Mouse (Mus musculus) thymus, postnatal 14 days (tissue): ENCODE results near the gene Hist1h3f.
"Not testable (repeated sequence)": the region's sequence is repeated elsewhere in the genome, so short reads cannot be mapped to it uniquely, and the experiment has no call there.

Source experiments
- DNase-seq: peaks from one replicate; pipeline ENCODE4 v3.0.0; 2021

Hist1h3f gene

GRCm38 (mm10) chr13:23539821-23540220, 4.0 kb upstream of the Hist1h3f start:
- DNase-seq = not testable (repeated sequence)

- no peak for DNase-seq
Observed at GRCm38 (mm10) chr13:23541497-23541896, 2.4 kb upstream of the Hist1h3f start.

GRCm38 (mm10) chr13:23542225-23542980, 1.4 kb upstream of the Hist1h3f start:
- not testable (repeated sequence) for DNase-seq

- DNase-seq = peak; percentile 72
Observed at GRCm38 (mm10) chr13:23542999-23543607, 749 bp upstream of the Hist1h3f start, which contains the start of gene Hist1h2bh. Hist1h2bh (minus strand) TSS chr13:23543392.

GRCm38 (mm10) chr13:23544787-23545120, 902 bp downstream of the Hist1h3f start:
- not testable (repeated sequence) for DNase-seq

GRCm38 (mm10) chr13:23546694-23547093, 2.8 kb downstream of the Hist1h3f start:
- DNase-seq = no peak

GRCm38 (mm10) chr13:23550761-23551145, 6.9 kb downstream of the Hist1h3f start:
- DNase-seq = no peak

- peak; percentile 91 for DNase-seq
Observed at GRCm38 (mm10) chr13:23551146-23551834, 7.4 kb downstream of the Hist1h3f start, which contains the start of gene Hist1h4f. Hist1h4f (minus strand) TSS chr13:23551648.

GRCm38 (mm10) chr13:23551931-23552914, 8.4 kb downstream of the Hist1h3f start:
- no peak for DNase-seq

GRCm38 (mm10) chr13:23552962-23553361, 9.1 kb downstream of the Hist1h3f start, which contains the start of gene Hist1h1d:
Hist1h1d (plus strand) TSS chr13:23553262.
- DNase-seq = no peak

GRCm38 (mm10) chr13:23554393-23554792, 10.5 kb downstream of the Hist1h3f start:
- DNase-seq = no peak

- peak; percentile 93 for DNase-seq
Observed at GRCm38 (mm10) chr13:23554925-23555838, 11.3 kb downstream of the Hist1h3f start.

- DNase-seq = peak; percentile 76
Observed at GRCm38 (mm10) chr13:23555839-23556416, 12.1 kb downstream of the Hist1h3f start.

GRCm38 (mm10) chr13:23556906-23557305, 13.1 kb downstream of the Hist1h3f start:
- DNase-seq = no peak

- not testable (repeated sequence) for DNase-seq
Observed at GRCm38 (mm10) chr13:23560699-23561098, 16.8 kb downstream of the Hist1h3f start.

- DNase-seq = not testable (repeated sequence)
Observed at GRCm38 (mm10) chr13:23561531-23561882, 17.7 kb downstream of the Hist1h3f start.

- peak; percentile 90 for DNase-seq
Observed at GRCm38 (mm10) chr13:23561883-23562659, 18.2 kb downstream of the Hist1h3f start, which contains the start of gene Hist1h3e. Hist1h3e (minus strand) TSS chr13:23562369.

GRCm38 (mm10) chr13:23562699-23563462, 19.0 kb downstream of the Hist1h3f start:
- no peak for DNase-seq

GRCm38 (mm10) chr13:23564482-23564881, 20.6 kb downstream of the Hist1h3f start:
- no peak for DNase-seq
